Mouse (Mus musculus): ENCODE results near the gene 4932438A13Rik.

- TF ChIP-seq CTCF (conservative IDR thresholded peaks at IDR 0.05; ENCODE audit: low read length), result peak; percentile 69
- no peak for TF ChIP-seq POU5F1 (IDR thresholded peaks at IDR 0.05; ENCODE audit: borderline replicate concordance, low read length)
These were observed 22.0 kb upstream of the 4932438A13Rik start for GRCm38 (mm10) chr3:36840650-36841555.
